Mouse (Mus musculus) midbrain, embryonic 15.5 days (tissue): Measurements from ENCODE around the gene Pate4. TPM values are rescaled to one million over a fixed set of nuclear protein-coding genes. Genes with fewer than 3 reads are reported as not detected.

Experiments used
- ATAC-seq: fragments of 200-750 bp; cut with Nextera tagmentation; replicated peaks from 2 replicates; pipeline ENCODE4 v1.8.0; 2017; ENCODE audit warnings: moderate TSS enrichment
- H3K27ac ChIP-seq: fragments of 300-500 bp; sonication (generic); 2 replicates; pipeline ENCODE4 v1.5.1; 2015; ENCODE audit warnings: mild to moderate bottlenecking, inconsistent platforms
- H3K27me3 ChIP-seq: fragments of 300-500 bp; sonication (generic); replicated peaks from 2 replicates; pipeline ENCODE4 v1.6.1; 2015; ENCODE audit warnings: inconsistent platforms
- H3K36me3 ChIP-seq: fragments of 300-500 bp; sonication (generic); replicated peaks from 2 replicates; pipeline ENCODE4 v1.6.1; 2015; ENCODE audit warnings: inconsistent platforms
- H3K4me1 ChIP-seq: fragments of 300-500 bp; sonication (generic); 2 replicates; pipeline ENCODE4 v1.6.1; 2015; ENCODE audit warnings: inconsistent platforms
- H3K4me2 ChIP-seq: fragments of 300-500 bp; sonication (generic); 2 replicates; pipeline ENCODE4 v1.6.1; 2015; ENCODE audit warnings: inconsistent platforms, mild to moderate bottlenecking, moderate library complexity
- H3K4me3 ChIP-seq: fragments of 300-500 bp; sonication (generic); 2 replicates; pipeline ENCODE4 v1.5.1; 2015; ENCODE audit warnings: mild to moderate bottlenecking, inconsistent platforms
- H3K9ac ChIP-seq: fragments of 300-500 bp; sonication (generic); 2 replicates; pipeline ENCODE4 v1.6.1; 2015; ENCODE audit warnings: mild to moderate bottlenecking, inconsistent platforms
- H3K9me3 ChIP-seq: fragments of 300-500 bp; sonication (generic); 2 replicates; pipeline ENCODE4 v1.6.1; 2016; ENCODE audit warnings: inconsistent platforms
- WGBS: fragments of 180-500 bp; shearing (Covaris S2); methylation state at CpG from one replicate; pipeline ENCODE4 v1.1.7; 2015; ENCODE audit warnings: mixed read lengths; 5-methylcytosine and 5-hydroxymethylcytosine counted together
- polyA plus RNA-seq: library from polyadenylated mRNA; unstranded; fragments of >200 nt; fragmentation: Nextera tagmentation; extraction: Ambion mirVana; gene quantifications from 2 replicates; pipeline ENCODE4 v1.2.1, GENCODE M21; 2015

Gene Pate4
- polyA plus RNA-seq, 1 experiment from 2014 or later, result not detected

DNA sequence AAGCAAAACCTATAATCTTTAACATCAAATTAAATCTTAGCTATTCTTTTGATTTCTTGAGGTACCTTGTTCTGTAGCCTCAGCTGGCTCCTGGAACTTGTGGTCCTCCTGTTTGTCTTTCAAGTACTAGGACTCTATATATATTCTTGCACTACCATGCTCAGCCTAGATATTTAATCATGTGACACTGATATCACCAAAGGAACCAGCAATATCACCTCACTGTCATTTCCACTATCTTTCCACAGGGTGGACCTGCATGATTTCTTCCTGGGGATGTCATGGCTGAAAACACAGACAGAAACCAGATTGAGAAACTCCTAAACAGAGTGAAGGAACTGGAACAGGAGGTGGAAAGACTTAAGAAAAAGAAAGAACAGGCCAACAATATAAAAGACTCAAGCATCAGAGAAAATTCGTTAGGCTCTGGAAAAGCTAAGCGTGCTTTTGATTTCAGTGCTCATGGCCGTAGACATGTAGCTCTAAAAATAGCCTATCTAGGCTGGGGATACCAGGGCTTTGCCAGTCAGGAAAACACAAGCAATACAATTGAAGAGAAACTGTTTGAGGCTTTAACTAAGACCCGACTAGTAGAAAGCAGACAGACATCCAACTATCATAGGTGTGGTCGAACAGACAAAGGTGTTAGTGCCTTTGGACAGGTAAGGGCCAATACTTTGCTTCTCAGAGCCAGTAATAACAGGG lies 47.1 kb downstream of the Pate4 start:
- Histone ChIP-seq H3K27me3 (no peaks in the 10 kb centered on the region), H3K4me2 (no peak overlapping the region), H3K9ac (no peak overlapping the region), H3K36me3 (peaks cover 25% of the 10 kb centered on the region), H3K9me3 (no peaks in the 10 kb centered on the region), H3K4me3 (no peak overlapping the region), H3K27ac (no peak overlapping the region), H3K4me1 (peaks cover 24% of the 10 kb centered on the region)
- ATAC-seq, result no peak
- WGBS, result 97% methylated on average over 5 of the region's 5 CpGs

DNA sequence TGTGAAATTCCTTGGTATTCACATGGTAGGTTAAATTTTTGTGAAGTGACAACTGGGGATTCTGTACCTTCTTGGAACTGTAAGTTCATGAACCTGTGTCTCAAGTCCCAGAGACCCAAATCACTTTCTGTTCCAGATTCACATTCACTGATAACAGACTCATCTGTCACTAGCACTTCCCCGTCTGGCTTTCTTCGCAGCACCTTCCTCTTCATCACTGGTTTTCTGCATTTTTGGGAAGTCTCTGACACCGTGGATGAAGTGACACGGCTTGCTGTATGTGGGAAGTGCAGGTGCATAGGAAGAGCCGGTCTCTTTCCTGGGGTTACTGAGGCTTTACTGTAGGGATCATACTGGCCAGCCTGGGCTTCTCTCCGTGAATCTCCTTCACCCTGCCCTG lies 50.2 kb downstream of the Pate4 start:
- no peak overlapping the region for H3K4me2 ChIP-seq
- ATAC-seq, result no peak
- H3K4me3 ChIP-seq, result no peak overlapping the region
- H3K27ac ChIP-seq, result no peak overlapping the region
- peaks cover 19% of the 10 kb centered on the region for H3K36me3 ChIP-seq
- no peaks in the 10 kb centered on the region for H3K27me3 ChIP-seq
- H3K9ac ChIP-seq, result no peak overlapping the region
- 93% methylated on average over 6 of the region's 6 CpGs for WGBS
- H3K4me1 ChIP-seq, result peaks cover 22% of the 10 kb centered on the region
- no peaks in the 10 kb centered on the region for H3K9me3 ChIP-seq

DNA sequence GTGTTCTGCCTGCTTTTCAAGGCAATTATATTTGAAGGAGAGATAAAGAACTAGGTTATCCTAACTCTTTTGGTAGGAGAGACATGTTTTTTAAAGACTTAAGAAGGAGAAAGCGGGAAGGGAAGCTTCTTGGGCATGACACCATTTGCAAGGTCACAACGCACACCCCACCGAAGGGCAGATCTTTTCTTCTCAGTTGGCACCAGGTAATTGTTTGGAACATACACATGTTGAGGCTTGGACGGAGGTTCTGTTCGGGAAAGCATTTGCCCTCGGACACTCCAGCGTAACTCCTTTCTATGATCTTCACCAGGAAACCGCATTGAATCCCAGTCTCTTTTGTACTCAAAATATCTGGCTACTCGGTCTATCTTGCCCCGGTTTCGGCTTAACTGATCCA lies 50.7 kb downstream of the Pate4 start:
- no peak for ATAC-seq
- WGBS, result 95% methylated on average over 11 of the region's 11 CpGs
- Histone ChIP-seq H3K9me3 (no peaks in the 10 kb centered on the region), H3K27me3 (no peaks in the 10 kb centered on the region), H3K36me3 (peaks cover 15% of the 10 kb centered on the region), H3K4me1 (peaks cover 22% of the 10 kb centered on the region), H3K27ac (no peak overlapping the region), H3K4me2 (no peak overlapping the region), H3K9ac (no peak overlapping the region), H3K4me3 (no peak overlapping the region)

DNA sequence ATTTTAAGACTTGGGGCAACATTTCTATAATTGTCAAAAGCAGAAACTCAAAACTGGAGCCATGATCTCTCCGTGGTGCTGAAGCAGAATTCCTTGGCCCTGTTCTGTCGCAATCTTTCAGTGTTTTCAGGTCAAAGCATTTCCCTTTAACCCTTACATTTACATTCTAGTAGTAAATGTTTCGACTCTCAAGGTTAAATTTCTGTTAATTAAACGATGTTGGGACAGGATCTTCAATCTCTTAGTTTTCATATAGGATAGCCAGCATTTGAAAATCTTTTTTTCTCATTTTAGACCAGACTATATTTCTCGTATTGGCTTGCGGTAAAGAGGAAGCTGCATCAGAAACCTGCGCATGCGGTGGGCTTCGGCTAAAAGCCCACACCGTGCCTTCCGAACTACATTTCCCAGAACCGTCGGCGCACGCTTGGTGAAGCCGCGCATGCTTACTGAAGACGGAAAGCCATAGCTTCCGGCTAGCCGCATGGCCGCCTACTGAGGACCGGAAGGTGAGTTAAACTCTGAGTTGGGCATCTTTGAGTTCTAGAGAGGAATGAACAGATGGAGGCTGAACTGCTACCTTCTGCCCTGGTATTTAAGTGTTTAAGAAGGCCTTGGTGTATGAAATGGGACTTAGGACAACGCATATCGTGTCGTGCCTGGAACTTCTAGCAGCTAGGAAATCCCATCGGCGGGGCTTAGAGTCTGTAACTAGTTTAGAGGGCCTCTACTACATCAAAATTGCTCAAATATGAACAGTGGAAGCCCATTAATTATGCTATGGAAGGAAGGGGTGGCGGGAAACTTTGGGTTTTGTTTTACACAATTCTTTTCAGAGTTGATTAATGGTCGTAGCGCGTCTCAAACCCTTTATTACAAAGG lies 52.5 kb downstream of the Pate4 start:
- Histone ChIP-seq H3K9me3 (no peaks in the 10 kb centered on the region), H3K4me1 (peaks cover 22% of the 10 kb centered on the region), H3K4me2 (peak overlapping the region; percentile 87), H3K4me3 (peak overlapping the region; percentile 77), H3K27me3 (no peaks in the 10 kb centered on the region), H3K9ac (peak overlapping the region; percentile 69), H3K27ac (peak overlapping the region; percentile 86), H3K36me3 (peaks cover 6% of the 10 kb centered on the region; the same call in 1 of the 2 replicates)
- WGBS, result 2% methylated on average over 31 of the region's 31 CpGs
- ATAC-seq, result peak; percentile 93

DNA sequence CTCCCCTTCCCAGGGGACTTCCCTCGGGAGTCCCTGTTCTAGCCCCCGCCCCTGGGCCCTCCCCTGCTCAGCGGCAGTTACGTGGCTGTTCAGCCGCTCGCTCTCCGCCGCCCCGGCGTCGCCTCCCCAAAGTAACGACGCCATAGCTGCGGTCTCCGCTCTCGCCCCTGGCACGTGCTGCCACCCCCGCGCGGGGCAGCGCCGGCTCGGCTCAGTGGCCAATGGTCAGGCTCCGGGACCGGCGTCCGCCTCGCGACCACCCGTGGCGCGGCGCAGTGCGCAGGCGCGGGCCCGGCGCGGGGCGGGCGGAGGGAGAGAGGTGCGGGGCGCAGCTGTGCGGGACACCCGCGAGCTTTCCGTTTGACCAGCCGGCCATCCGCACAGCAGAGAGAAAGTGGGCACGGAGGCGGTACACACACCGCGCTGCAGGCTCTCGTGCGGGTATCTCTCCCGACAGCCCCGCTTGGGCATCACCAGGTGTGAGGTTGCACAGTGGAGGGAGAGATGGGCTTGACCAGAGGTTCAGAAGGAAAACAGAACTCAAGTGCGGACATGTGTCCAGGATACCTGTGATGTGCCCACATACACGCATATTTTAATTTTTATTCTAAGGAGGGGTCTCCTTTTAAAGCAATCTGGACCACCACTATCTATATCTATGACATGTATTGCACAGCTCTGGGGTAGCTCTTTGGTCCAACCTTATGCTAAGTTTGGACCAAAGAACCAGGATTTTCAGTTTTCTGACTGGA lies 53.3 kb downstream of the Pate4 start, which contains the start of the genes Ddx25 and Pus3:
Gene Ddx25 (minus strand): TSS at position 272 of the 752 bp plus-strand sequence.
Gene Pus3 (plus strand): TSS at position 339 of the 752 bp plus-strand sequence.
- Histone ChIP-seq H3K4me3 (peak within 1 kb of the TSS; percentile 77), H3K27me3 (no peaks in the 10 kb centered on the region), H3K4me1 (peaks cover 22% of the 10 kb centered on the region), H3K9ac (peak within 1 kb of the TSS; percentile 69), H3K4me2 (peak within 1 kb of the TSS; percentile 87), H3K27ac (peak within 1 kb of the TSS; percentile 86), H3K36me3 (peaks cover 13% of the 10 kb centered on the region; the same call in 1 of the 2 replicates), H3K9me3 (no peaks in the 10 kb centered on the region)
- under 1% methylated on average over 59 of the region's 59 CpGs for WGBS
- ATAC-seq, result peak; percentile 88

Other genes with a start within 250 kb of the Pate4 start
- gene Cdon, start 190.8 kb downstream of the Pate4 start, polyA plus RNA-seq, result 4.0 and 6.2 TPM in 2 replicates
- gene Gm1113, start 93.7 kb downstream of the Pate4 start, polyA plus RNA-seq, result not detected in 2 replicates
- 27.9 and 30.0 TPM in 2 replicates for gene Ddx25, start 53.4 kb downstream of the Pate4 start, polyA plus RNA-seq
- 14.8 and 16.0 TPM in 2 replicates for gene Pus3, start 53.3 kb downstream of the Pate4 start, polyA plus RNA-seq
- 1.2 TPM in 2 replicates for gene Pate2, start 41.7 kb downstream of the Pate4 start, polyA plus RNA-seq
- gene Hyls1, start 41.5 kb downstream of the Pate4 start, polyA plus RNA-seq, result 14.5 and 16.3 TPM in 2 replicates
- gene Pate3, start 36.3 kb upstream of the Pate4 start, polyA plus RNA-seq, result not detected in 2 replicates
- not detected in 2 replicates for gene Pate1, start 75.4 kb upstream of the Pate4 start, polyA plus RNA-seq
- not detected in 2 replicates for gene Gm17677, start 129.1 kb upstream of the Pate4 start, polyA plus RNA-seq
- gene Gm17727, start 166.2 kb upstream of the Pate4 start, polyA plus RNA-seq, result not detected in 2 replicates
- not detected in 2 replicates for gene Gm27235, start 178.2 kb upstream of the Pate4 start, polyA plus RNA-seq
- not detected in 2 replicates for gene D730048I06Rik, start 178.2 kb upstream of the Pate4 start, polyA plus RNA-seq
- gene 9230110F15Rik, start 232.2 kb upstream of the Pate4 start, polyA plus RNA-seq, result not detected in 2 replicates